Mouse (Mus musculus) erythroblast, embryonic 14.5 days (primary cell): ENCODE results near the gene Cuzd1.

Source experiments
- GATA1 ChIP-seq: IDR thresholded peaks from 2 replicates; pipeline ENCODE4 v1.6.1; 2012; ENCODE audit warnings: low read length, inconsistent platforms, mixed read lengths
- TAL1 ChIP-seq: IDR thresholded peaks from 3 replicates; pipeline ENCODE4 v1.6.1; 2012; ENCODE audit warnings: low read length, inconsistent platforms, mixed read lengths

GRCm38 (mm10) chr7:131370648-131371469 lies 48.8 kb upstream of the Cuzd1 start, which contains the start of gene Pstk:
- no peak for TF ChIP-seq GATA1
- no peak for TF ChIP-seq TAL1
